Mouse (Mus musculus) embryonic facial prominence, embryonic 11.5 days (tissue): ENCODE measurements around the gene 6430550D23Rik. TPM values are rescaled to one million over a fixed set of nuclear protein-coding genes. Genes with fewer than 3 reads are reported as not detected.

Experiments
- ATAC-seq: fragments of 200-750 bp; cut with Nextera tagmentation; replicated peaks from 2 replicates; pipeline ENCODE4 v1.8.0; 2017; ENCODE audit warnings: low read depth; ENCODE audit not compliant: insufficient number of reproducible peaks, low FRiP score, low TSS enrichment
- DNase-seq: peaks from one replicate; pipeline ENCODE4 v3.0.0-alpha.2; 2015; ENCODE audit warnings: low spot score
- H3K27ac ChIP-seq: fragments of 300-500 bp; sonication (generic); replicated peaks from 2 replicates; pipeline ENCODE4 v1.5.1; 2014; ENCODE audit warnings: mild to moderate bottlenecking, low read depth, low read length, control low read depth
- H3K27me3 ChIP-seq: fragments of 300-500 bp; sonication (generic); 2 replicates; pipeline ENCODE4 v1.6.1; 2014; ENCODE audit warnings: mild to moderate bottlenecking, low read length, moderate library complexity, mixed read lengths; ENCODE audit not compliant: control insufficient read depth, insufficient read depth
- H3K36me3 ChIP-seq: fragments of 300-500 bp; sonication (generic); replicated peaks from 2 replicates; pipeline ENCODE4 v1.6.1; 2014; ENCODE audit warnings: low read depth, mild to moderate bottlenecking, low read length, moderate library complexity, mixed read lengths; ENCODE audit not compliant: control insufficient read depth, insufficient read depth
- H3K4me1 ChIP-seq: fragments of 300-500 bp; sonication (generic); 2 replicates; pipeline ENCODE4 v1.6.1; 2014; ENCODE audit warnings: low read length, mixed read lengths; ENCODE audit not compliant: control insufficient read depth, insufficient read depth
- H3K4me2 ChIP-seq: fragments of 300-500 bp; sonication (generic); 2 replicates; pipeline ENCODE4 v1.6.1; 2014; ENCODE audit warnings: low read depth, mild to moderate bottlenecking, control low read depth, low read length, moderate library complexity
- H3K4me3 ChIP-seq: fragments of 300-500 bp; sonication (generic); 2 replicates; pipeline ENCODE4 v1.5.1; 2014; ENCODE audit warnings: low read depth, low read length, control low read depth
- H3K9ac ChIP-seq: fragments of 300-500 bp; sonication (generic); replicated peaks from 2 replicates; pipeline ENCODE4 v1.6.1; 2014; ENCODE audit warnings: mild to moderate bottlenecking, control low read depth, low read length
- H3K9me3 ChIP-seq: fragments of 300-500 bp; sonication (generic); replicated peaks from 2 replicates; pipeline ENCODE4 v1.6.1; 2016; ENCODE audit warnings: mild to moderate bottlenecking, low read length, inconsistent platforms, mixed read lengths; ENCODE audit not compliant: control insufficient read depth
- WGBS: fragments of 180-500 bp; shearing (Covaris S2); extraction: QIAGEN DNeasy Blood & Tissue Kit; methylation state at CpG from one replicate; pipeline ENCODE4 v1.1.7; 2014; 5-methylcytosine and 5-hydroxymethylcytosine counted together
- polyA plus RNA-seq: library from polyadenylated mRNA; unstranded; fragments of >200 nt; fragmentation: Nextera tagmentation; extraction: Ambion mirVana; gene quantifications from 2 replicates; pipeline ENCODE4 v1.2.1, GENCODE M21; 2014

Gene 6430550D23Rik
- polyA plus RNA-seq, 1 experiment from 2014 or later = 1.5 TPM

GRCm38 (mm10) chr2:156018106-156018505 lies 10.3 kb upstream of the 6430550D23Rik start:
- Histone ChIP-seq H3K4me2 (no peak overlapping the region), H3K36me3 (peaks cover 38% of the 10 kb centered on the region), H3K9me3 (no peaks in the 10 kb centered on the region), H3K9ac (no peak overlapping the region), H3K4me1 (no peaks in the 10 kb centered on the region), H3K27me3 (no peaks in the 10 kb centered on the region), H3K4me3 (no peak overlapping the region), H3K27ac (no peak overlapping the region)
- ATAC-seq = no peak
- no peak for DNase-seq
- 91% methylated on average over 3 of the region's 3 CpGs for WGBS

- Histone ChIP-seq H3K4me3 (no peak overlapping the region), H3K27ac (no peak overlapping the region), H3K27me3 (no peaks in the 10 kb centered on the region), H3K36me3 (no peaks in the 10 kb centered on the region; the same call in 1 of the 2 replicates), H3K4me2 (no peak overlapping the region), H3K9ac (no peak overlapping the region), H3K4me1 (no peaks in the 10 kb centered on the region), H3K9me3 (no peaks in the 10 kb centered on the region)
- DNase-seq (no peak), ATAC-seq (no peak)
- WGBS = 90% methylated on average over 4 of the region's 4 CpGs
Observed at GRCm38 (mm10) chr2:156005393-156005792, 2.4 kb downstream of the 6430550D23Rik start.

GRCm38 (mm10) chr2:155991863-155992321 lies 15.9 kb downstream of the 6430550D23Rik start:
- Histone ChIP-seq H3K9ac (no peak overlapping the region), H3K4me2 (no peak overlapping the region), H3K27me3 (no peaks in the 10 kb centered on the region), H3K4me3 (no peak overlapping the region), H3K4me1 (no peaks in the 10 kb centered on the region), H3K9me3 (no peaks in the 10 kb centered on the region), H3K27ac (no peak overlapping the region), H3K36me3 (peaks cover 32% of the 10 kb centered on the region)
- WGBS = 88% methylated on average over 14 of the region's 14 CpGs
- DNase-seq (no peak), ATAC-seq (no peak)

GRCm38 (mm10) chr2:155991151-155991550 lies 16.6 kb downstream of the 6430550D23Rik start:
- Histone ChIP-seq H3K27ac (no peak overlapping the region), H3K9me3 (no peaks in the 10 kb centered on the region), H3K4me1 (no peaks in the 10 kb centered on the region), H3K9ac (no peak overlapping the region), H3K4me3 (no peak overlapping the region), H3K4me2 (no peak overlapping the region), H3K36me3 (peaks cover 30% of the 10 kb centered on the region), H3K27me3 (no peaks in the 10 kb centered on the region)
- no peak for ATAC-seq
- DNase-seq = no peak
- WGBS = 91% methylated on average over 10 of the region's 10 CpGs

GRCm38 (mm10) chr2:155989085-155989484 lies 18.7 kb downstream of the 6430550D23Rik start:
- H3K27me3 ChIP-seq = no peaks in the 10 kb centered on the region
- 79% methylated on average over 4 of the region's 4 CpGs for WGBS
- H3K4me1 ChIP-seq = no peaks in the 10 kb centered on the region
- no peaks in the 10 kb centered on the region for H3K9me3 ChIP-seq
- no peak overlapping the region for H3K4me2 ChIP-seq
- peaks cover 31% of the 10 kb centered on the region for H3K36me3 ChIP-seq
- H3K4me3 ChIP-seq = no peak overlapping the region
- DNase-seq = no peak
- no peak overlapping the region for H3K27ac ChIP-seq
- H3K9ac ChIP-seq = no peak overlapping the region
- no peak for ATAC-seq

GRCm38 (mm10) chr2:155987131-155987530 lies 20.6 kb downstream of the 6430550D23Rik start:
- WGBS = 97% methylated on average over 6 of the region's 6 CpGs
- DNase-seq = no peak
- no peak for ATAC-seq

GRCm38 (mm10) chr2:155985776-155986175 lies 22.0 kb downstream of the 6430550D23Rik start:
- Histone ChIP-seq H3K9me3 (no peaks in the 10 kb centered on the region), H3K9ac (no peak overlapping the region), H3K4me2 (no peak overlapping the region), H3K4me3 (no peak overlapping the region), H3K27me3 (no peaks in the 10 kb centered on the region), H3K4me1 (no peaks in the 10 kb centered on the region), H3K27ac (no peak overlapping the region), H3K36me3 (peaks cover 29% of the 10 kb centered on the region)
- no peak for DNase-seq
- 84% methylated on average over 7 of the region's 7 CpGs for WGBS
- no peak for ATAC-seq

More at GRCm38 (mm10) chr2:155987131-155987530, 20.6 kb downstream of the 6430550D23Rik start:
- Histone ChIP-seq H3K4me3 (no peak overlapping the region), H3K36me3 (peaks cover 27% of the 10 kb centered on the region), H3K27ac (no peak overlapping the region), H3K9ac (no peak overlapping the region), H3K4me1 (no peaks in the 10 kb centered on the region), H3K4me2 (no peak overlapping the region), H3K27me3 (no peaks in the 10 kb centered on the region), H3K9me3 (no peaks in the 10 kb centered on the region)

- no peak for ATAC-seq
- 87% methylated on average over 5 of the region's 5 CpGs for WGBS
- H3K36me3 ChIP-seq = peaks cover 29% of the 10 kb centered on the region
Observed at GRCm38 (mm10) chr2:155979328-155979991, 28.3 kb downstream of the 6430550D23Rik start.

More at GRCm38 (mm10) chr2:155979328-155979991, 28.3 kb downstream of the 6430550D23Rik start:
- Histone ChIP-seq H3K27me3 (no peaks in the 10 kb centered on the region), H3K9me3 (no peaks in the 10 kb centered on the region), H3K4me3 (no peak overlapping the region), H3K4me2 (no peak overlapping the region), H3K9ac (no peak overlapping the region), H3K27ac (no peak overlapping the region), H3K4me1 (no peaks in the 10 kb centered on the region)
- no peak for DNase-seq
